Mouse (Mus musculus): ENCODE measurements around the gene Nrros. TPM values are rescaled to one million over a fixed set of nuclear protein-coding genes. Genes with fewer than 3 reads are reported as not detected.

Gene Nrros
- polyA plus RNA-seq (2012; ENCODE audit: insufficient read depth, insufficient read length, missing spikeins): 227 and 230 TPM in 2 replicates

GRCm38 (mm10) chr16:32165281-32165821, at the start of gene Nrros:
TSS of gene Nrros (minus strand) at chr16:32165594.
- TF ChIP-seq CTCF (IDR thresholded peaks at IDR 0.05; ENCODE audit: low read depth, low read length): no peak
- peak; percentile 87; the same call in 1 of the 2 replicates for TF ChIP-seq POLR2A (IDR thresholded peaks at IDR 0.05; ENCODE audit: borderline replicate concordance, low read depth, low read length)
- H3K4me1 ChIP-seq (ENCODE audit: control insufficient read depth, insufficient read depth, low read length): peaks cover 35% of the 10 kb centered on the region
- peak within 1 kb of the TSS; percentile 77 for H3K4me3 ChIP-seq (ENCODE audit: insufficient read depth, low read length)
- peak within 1 kb of the TSS; percentile 97 for H3K27ac ChIP-seq (ENCODE audit: insufficient read depth, low read depth, low read length)

- TF ChIP-seq CTCF (IDR thresholded peaks at IDR 0.05; ENCODE audit: low read depth, low read length): no peak
- no peak for TF ChIP-seq POLR2A (IDR thresholded peaks at IDR 0.05; ENCODE audit: borderline replicate concordance, low read depth, low read length)
- no peak overlapping the region for H3K27ac ChIP-seq (ENCODE audit: insufficient read depth, low read depth, low read length)
- H3K4me1 ChIP-seq (ENCODE audit: control insufficient read depth, insufficient read depth, low read length): no peaks in the 10 kb centered on the region
- H3K4me3 ChIP-seq (ENCODE audit: insufficient read depth, low read length): no peak overlapping the region
Observed at GRCm38 (mm10) chr16:32214804-32215576, 49.6 kb upstream of the Nrros start.

GRCm38 (mm10) chr16:32214156-32214555, 48.8 kb upstream of the Nrros start:
- no peaks in the 10 kb centered on the region for H3K4me1 ChIP-seq (ENCODE audit: control insufficient read depth, insufficient read depth, low read length)
- H3K27ac ChIP-seq (ENCODE audit: insufficient read depth, low read depth, low read length): no peak overlapping the region
- no peak for TF ChIP-seq POLR2A (IDR thresholded peaks at IDR 0.05; ENCODE audit: borderline replicate concordance, low read depth, low read length)
- TF ChIP-seq CTCF (IDR thresholded peaks at IDR 0.05; ENCODE audit: low read depth, low read length): no peak
- H3K4me3 ChIP-seq (ENCODE audit: insufficient read depth, low read length): no peak overlapping the region

- Histone ChIP-seq H3K4me3 (ENCODE audit: insufficient read depth, low read length) (no peak overlapping the region), H3K27ac (ENCODE audit: insufficient read depth, low read depth, low read length) (no peak overlapping the region), H3K4me1 (ENCODE audit: control insufficient read depth, insufficient read depth, low read length) (peaks cover 3% of the 10 kb centered on the region; the same call in 1 of the 2 replicates)
- TF ChIP-seq POLR2A (IDR thresholded peaks at IDR 0.05; ENCODE audit: borderline replicate concordance, low read depth, low read length) (no peak), CTCF (IDR thresholded peaks at IDR 0.05; ENCODE audit: low read depth, low read length) (no peak)
Observed at GRCm38 (mm10) chr16:32204902-32205301, 39.5 kb upstream of the Nrros start.

GRCm38 (mm10) chr16:32202681-32203080, 37.3 kb upstream of the Nrros start:
- Histone ChIP-seq H3K4me3 (ENCODE audit: insufficient read depth, low read length) (no peak overlapping the region), H3K27ac (ENCODE audit: insufficient read depth, low read depth, low read length) (peak overlapping the region; percentile 59), H3K4me1 (ENCODE audit: control insufficient read depth, insufficient read depth, low read length) (peaks cover 3% of the 10 kb centered on the region; the same call in 1 of the 2 replicates)
- TF ChIP-seq CTCF (IDR thresholded peaks at IDR 0.05; ENCODE audit: low read depth, low read length): peak; percentile 85
- TF ChIP-seq POLR2A (IDR thresholded peaks at IDR 0.05; ENCODE audit: borderline replicate concordance, low read depth, low read length): no peak

GRCm38 (mm10) chr16:32201004-32201325, 35.6 kb upstream of the Nrros start:
- Histone ChIP-seq H3K27ac (ENCODE audit: insufficient read depth, low read depth, low read length) (no peak overlapping the region), H3K4me3 (ENCODE audit: insufficient read depth, low read length) (no peak overlapping the region), H3K4me1 (ENCODE audit: control insufficient read depth, insufficient read depth, low read length) (peaks cover 3% of the 10 kb centered on the region; the same call in 1 of the 2 replicates)
- no peak for TF ChIP-seq CTCF (IDR thresholded peaks at IDR 0.05; ENCODE audit: low read depth, low read length)
- TF ChIP-seq POLR2A (IDR thresholded peaks at IDR 0.05; ENCODE audit: borderline replicate concordance, low read depth, low read length): no peak

GRCm38 (mm10) chr16:32200256-32201003, 35.0 kb upstream of the Nrros start:
- no peak overlapping the region for H3K4me3 ChIP-seq (ENCODE audit: insufficient read depth, low read length)
- no peak for TF ChIP-seq CTCF (IDR thresholded peaks at IDR 0.05; ENCODE audit: low read depth, low read length)
- TF ChIP-seq POLR2A (IDR thresholded peaks at IDR 0.05; ENCODE audit: borderline replicate concordance, low read depth, low read length): no peak
- H3K27ac ChIP-seq (ENCODE audit: insufficient read depth, low read depth, low read length): no peak overlapping the region
- H3K4me1 ChIP-seq (ENCODE audit: control insufficient read depth, insufficient read depth, low read length): peaks cover 3% of the 10 kb centered on the region; the same call in 1 of the 2 replicates

GRCm38 (mm10) chr16:32190011-32190441, 24.6 kb upstream of the Nrros start:
- Histone ChIP-seq H3K4me1 (ENCODE audit: control insufficient read depth, insufficient read depth, low read length) (peaks cover 50% of the 10 kb centered on the region), H3K27ac (ENCODE audit: insufficient read depth, low read depth, low read length) (peak overlapping the region; percentile 96), H3K4me3 (ENCODE audit: insufficient read depth, low read length) (peak overlapping the region; percentile 36)
- TF ChIP-seq POLR2A (IDR thresholded peaks at IDR 0.05; ENCODE audit: borderline replicate concordance, low read depth, low read length): no peak
- TF ChIP-seq CTCF (IDR thresholded peaks at IDR 0.05; ENCODE audit: low read depth, low read length): no peak

- H3K4me3 ChIP-seq (ENCODE audit: insufficient read depth, low read length): peak overlapping the region; percentile 32
- TF ChIP-seq POLR2A (IDR thresholded peaks at IDR 0.05; ENCODE audit: borderline replicate concordance, low read depth, low read length) (no peak), CTCF (IDR thresholded peaks at IDR 0.05; ENCODE audit: low read depth, low read length) (no peak)
- H3K4me1 ChIP-seq (ENCODE audit: control insufficient read depth, insufficient read depth, low read length): peaks cover 46% of the 10 kb centered on the region
- peak overlapping the region; percentile 96 for H3K27ac ChIP-seq (ENCODE audit: insufficient read depth, low read depth, low read length)
Observed at GRCm38 (mm10) chr16:32189109-32189508, 23.7 kb upstream of the Nrros start.

Data from bone marrow macrophage, adult 2 months (primary cell).